Mouse (Mus musculus): ENCODE results near the gene Kif18b. TPM values are rescaled to one million over a fixed set of nuclear protein-coding genes. Genes with fewer than 3 reads are reported as not detected.

The Kif18b gene
- polyA plus RNA-seq (2012; ENCODE audit: insufficient read depth, insufficient read length, low replicate concordance, missing spikeins) = not detected in 2 replicates

DNA sequence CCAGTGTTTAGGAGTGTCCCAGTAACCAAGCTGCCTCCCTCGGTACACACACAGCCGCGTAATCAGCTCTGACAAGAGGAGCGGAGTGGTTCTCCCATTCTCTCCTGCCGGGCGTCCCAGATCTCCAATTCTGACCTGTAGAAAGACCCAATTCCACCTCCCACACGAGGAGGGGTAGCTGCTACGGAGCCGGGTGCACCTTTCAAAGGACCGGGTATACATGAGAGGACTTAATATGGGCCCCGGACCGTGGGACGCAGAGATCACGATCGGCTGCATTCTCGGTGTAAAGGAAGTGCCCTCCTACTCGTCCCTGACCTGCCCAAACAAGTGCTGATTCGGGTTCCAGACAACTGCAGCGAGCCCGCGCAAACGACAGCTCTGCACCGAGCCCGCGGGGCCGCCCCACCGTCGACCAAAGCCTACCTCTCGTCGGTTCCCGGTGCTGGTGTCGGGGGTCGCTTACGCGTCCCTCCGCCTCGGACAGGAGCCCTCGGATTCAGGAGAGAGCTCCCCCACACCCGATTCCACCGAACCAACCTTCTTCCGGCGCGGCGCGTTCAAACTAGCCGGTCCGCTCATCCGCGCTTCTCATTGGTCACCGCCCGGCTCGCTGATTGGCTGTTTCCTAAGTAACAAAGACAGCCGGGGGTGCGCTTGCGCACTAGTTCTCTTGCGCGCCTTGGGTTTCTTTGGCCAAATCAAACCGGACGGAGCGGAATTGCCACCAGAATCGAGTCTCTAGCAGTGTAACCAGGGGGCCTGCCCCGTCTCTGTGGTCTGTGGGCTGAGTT, at the start of gene Kif18b:
TSS of gene Kif18b (minus strand) at position 568 of the 794 bp plus-strand sequence.
- Histone ChIP-seq H3K27ac (ENCODE audit: insufficient read depth, low read depth, low read length) (no peak within 1 kb of the TSS), H3K4me1 (ENCODE audit: control insufficient read depth, insufficient read depth, low read length) (peaks cover 5% of the 10 kb centered on the region), H3K4me3 (ENCODE audit: insufficient read depth, low read depth, low read length) (peak within 1 kb of the TSS; percentile 57)
- TF ChIP-seq CTCF (IDR thresholded peaks at IDR 0.05; ENCODE audit: insufficient read depth, low read depth, low read length) (no peak), POLR2A (IDR thresholded peaks at IDR 0.05; ENCODE audit: insufficient read depth, low read depth, low read length) (no peak)
- WGBS = under 1% methylated on average over 62 of the region's 62 CpGs

DNA sequence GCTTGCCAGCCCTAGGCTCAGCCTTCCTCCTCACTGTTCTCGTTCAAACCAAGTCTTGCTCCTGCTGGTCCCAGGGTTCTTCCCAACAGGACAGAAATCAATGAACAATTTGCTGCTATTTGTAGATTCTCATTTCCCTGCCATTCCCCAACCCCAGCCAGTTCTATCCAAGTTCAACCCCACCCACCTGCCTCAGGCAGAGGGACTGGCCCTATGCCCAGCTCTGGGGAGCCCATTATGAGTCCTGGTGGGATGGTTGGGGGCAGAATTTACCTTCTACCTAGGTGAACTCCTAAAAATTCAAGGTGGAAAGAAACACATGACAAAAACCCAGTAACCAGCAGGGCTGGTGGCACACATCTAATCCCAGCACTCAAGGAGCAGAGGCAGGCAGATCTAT, 47.4 kb upstream of the Kif18b start:
- Histone ChIP-seq H3K4me3 (ENCODE audit: insufficient read depth, low read depth, low read length) (no peak overlapping the region), H3K4me1 (ENCODE audit: control insufficient read depth, insufficient read depth, low read length) (peaks cover 8% of the 10 kb centered on the region), H3K27ac (ENCODE audit: insufficient read depth, low read depth, low read length) (no peak overlapping the region)
- TF ChIP-seq POLR2A (IDR thresholded peaks at IDR 0.05; ENCODE audit: insufficient read depth, low read depth, low read length) (no peak), CTCF (IDR thresholded peaks at IDR 0.05; ENCODE audit: insufficient read depth, low read depth, low read length) (no peak)
- WGBS = 77% methylated on average over 1 of the region's 1 CpGs

GRCm38 (mm10) chr11:102971604-102972003, 46.7 kb upstream of the Kif18b start:
- Histone ChIP-seq H3K4me3 (ENCODE audit: insufficient read depth, low read depth, low read length) (no peak overlapping the region), H3K27ac (ENCODE audit: insufficient read depth, low read depth, low read length) (no peak overlapping the region), H3K4me1 (ENCODE audit: control insufficient read depth, insufficient read depth, low read length) (peaks cover 9% of the 10 kb centered on the region)
- 34% methylated on average over 5 of the region's 5 CpGs for WGBS
- TF ChIP-seq CTCF (IDR thresholded peaks at IDR 0.05; ENCODE audit: insufficient read depth, low read depth, low read length) (no peak), POLR2A (IDR thresholded peaks at IDR 0.05; ENCODE audit: insufficient read depth, low read depth, low read length) (no peak)

DNA sequence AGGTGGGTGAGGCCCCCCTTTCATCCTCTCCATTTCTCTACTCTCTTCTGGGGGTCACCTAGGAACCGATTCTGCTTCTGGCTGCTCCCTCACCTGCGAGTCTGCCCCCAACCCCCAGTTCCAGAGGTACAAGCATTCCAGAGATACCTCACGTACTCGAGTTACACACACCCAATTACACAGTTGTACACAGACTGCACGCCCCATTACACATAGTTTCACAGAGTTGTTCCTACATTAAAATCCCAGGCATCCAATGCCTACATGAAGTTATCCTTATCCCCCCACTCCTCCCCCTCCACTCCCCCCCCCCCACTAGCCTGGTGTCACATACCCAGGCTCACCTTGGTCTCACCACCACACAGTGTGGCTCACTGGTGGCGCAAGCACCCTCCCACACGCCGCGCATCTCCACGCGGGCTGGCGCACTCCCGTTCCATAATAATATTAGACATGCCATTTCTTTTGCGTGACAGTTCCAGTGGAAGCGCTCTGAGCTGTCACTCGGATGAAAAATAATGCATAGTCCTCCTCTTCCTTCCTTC, 39.7 kb upstream of the Kif18b start:
- WGBS = 57% methylated on average over 16 of the region's 16 CpGs
- TF ChIP-seq POLR2A (IDR thresholded peaks at IDR 0.05; ENCODE audit: insufficient read depth, low read depth, low read length) = no peak
- no peak for TF ChIP-seq CTCF (IDR thresholded peaks at IDR 0.05; ENCODE audit: insufficient read depth, low read depth, low read length)
- Histone ChIP-seq H3K4me3 (ENCODE audit: insufficient read depth, low read depth, low read length) (no peak overlapping the region), H3K4me1 (ENCODE audit: control insufficient read depth, insufficient read depth, low read length) (peaks cover 25% of the 10 kb centered on the region), H3K27ac (ENCODE audit: insufficient read depth, low read depth, low read length) (no peak overlapping the region)

- no peak for TF ChIP-seq CTCF (IDR thresholded peaks at IDR 0.05; ENCODE audit: insufficient read depth, low read depth, low read length)
- no peak for TF ChIP-seq POLR2A (IDR thresholded peaks at IDR 0.05; ENCODE audit: insufficient read depth, low read depth, low read length)
- Histone ChIP-seq H3K4me3 (ENCODE audit: insufficient read depth, low read depth, low read length) (no peak overlapping the region), H3K27ac (ENCODE audit: insufficient read depth, low read depth, low read length) (no peak overlapping the region), H3K4me1 (ENCODE audit: control insufficient read depth, insufficient read depth, low read length) (peaks cover 25% of the 10 kb centered on the region)
- 28% methylated on average over 24 of the region's 24 CpGs for WGBS
Measured at GRCm38 (mm10) chr11:102963855-102964546, 39.1 kb upstream of the Kif18b start.

- Histone ChIP-seq H3K27ac (ENCODE audit: insufficient read depth, low read depth, low read length) (no peak overlapping the region), H3K4me1 (ENCODE audit: control insufficient read depth, insufficient read depth, low read length) (peaks cover 25% of the 10 kb centered on the region), H3K4me3 (ENCODE audit: insufficient read depth, low read depth, low read length) (no peak overlapping the region)
- TF ChIP-seq CTCF (IDR thresholded peaks at IDR 0.05; ENCODE audit: insufficient read depth, low read depth, low read length) (no peak), POLR2A (IDR thresholded peaks at IDR 0.05; ENCODE audit: insufficient read depth, low read depth, low read length) (no peak)
- 28% methylated on average over 16 of the region's 16 CpGs for WGBS
Measured at GRCm38 (mm10) chr11:102963246-102963854, 38.4 kb upstream of the Kif18b start.

DNA sequence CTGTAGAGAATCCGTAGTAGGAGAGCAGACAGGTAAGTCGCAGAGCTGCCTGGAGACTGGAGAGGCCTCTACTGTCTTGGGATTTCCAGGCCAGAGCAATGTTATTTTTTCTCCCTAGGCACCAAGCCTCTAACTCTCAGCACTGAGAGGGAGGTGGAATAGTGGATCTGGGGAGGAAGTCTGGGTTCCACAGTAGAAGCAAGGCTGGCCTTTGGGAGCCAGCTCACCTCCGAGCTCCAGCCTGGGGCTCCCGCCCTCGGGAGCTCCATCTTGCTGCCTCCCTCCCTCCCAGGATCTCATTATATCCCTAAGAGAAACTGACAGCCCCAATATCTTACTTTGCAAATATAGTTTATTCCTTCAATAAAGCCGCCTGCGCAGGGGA, 37.9 kb upstream of the Kif18b start:
- 72% methylated on average over 7 of the region's 7 CpGs for WGBS
- TF ChIP-seq CTCF (IDR thresholded peaks at IDR 0.05; ENCODE audit: insufficient read depth, low read depth, low read length) = no peak
- TF ChIP-seq POLR2A (IDR thresholded peaks at IDR 0.05; ENCODE audit: insufficient read depth, low read depth, low read length) = no peak
- H3K4me3 ChIP-seq (ENCODE audit: insufficient read depth, low read depth, low read length) = no peak overlapping the region
- H3K27ac ChIP-seq (ENCODE audit: insufficient read depth, low read depth, low read length) = no peak overlapping the region
- H3K4me1 ChIP-seq (ENCODE audit: control insufficient read depth, insufficient read depth, low read length) = peaks cover 29% of the 10 kb centered on the region

GRCm38 (mm10) chr11:102961082-102961481, 36.2 kb upstream of the Kif18b start:
- H3K4me3 ChIP-seq (ENCODE audit: insufficient read depth, low read depth, low read length) = no peak overlapping the region
- TF ChIP-seq POLR2A (IDR thresholded peaks at IDR 0.05; ENCODE audit: insufficient read depth, low read depth, low read length) = no peak
- TF ChIP-seq CTCF (IDR thresholded peaks at IDR 0.05; ENCODE audit: insufficient read depth, low read depth, low read length) = no peak
- H3K4me1 ChIP-seq (ENCODE audit: control insufficient read depth, insufficient read depth, low read length) = peaks cover 36% of the 10 kb centered on the region
- H3K27ac ChIP-seq (ENCODE audit: insufficient read depth, low read depth, low read length) = no peak overlapping the region
- WGBS = 94% methylated on average over 4 of the region's 4 CpGs

All from olfactory bulb, adult 2 months (tissue).